Mouse (Mus musculus) embryonic facial prominence, embryonic 14.5 days (tissue): ENCODE measurements around the gene Pidd1. TPM values are rescaled to one million over a fixed set of nuclear protein-coding genes. Genes with fewer than 3 reads are reported as not detected.

Experiments
- ATAC-seq: fragments of 200-750 bp; cut with Nextera tagmentation; 2 replicates; pipeline ENCODE4 v1.8.0; 2017; ENCODE audit warnings: low read depth, moderate number of reproducible peaks, moderate TSS enrichment
- DNase-seq: peaks from one replicate; pipeline ENCODE4 v3.0.0-alpha.2; 2015; ENCODE audit warnings: low spot score
- H3K27ac ChIP-seq: fragments of 300-500 bp; sonication (generic); replicated peaks from 2 replicates; pipeline ENCODE4 v1.5.1; 2014; ENCODE audit warnings: low read depth, mild to moderate bottlenecking, low read length, moderate library complexity
- H3K27me3 ChIP-seq: fragments of 300-500 bp; sonication (generic); replicated peaks from 2 replicates; pipeline ENCODE4 v1.6.1; 2014; ENCODE audit warnings: low read length; ENCODE audit not compliant: control insufficient read depth, insufficient read depth
- H3K36me3 ChIP-seq: fragments of 300-500 bp; sonication (generic); 2 replicates; pipeline ENCODE4 v1.6.1; 2014; ENCODE audit warnings: low read length, mixed read lengths; ENCODE audit not compliant: control insufficient read depth, insufficient read depth
- H3K4me1 ChIP-seq: fragments of 300-500 bp; sonication (generic); 2 replicates; pipeline ENCODE4 v1.6.1; 2014; ENCODE audit warnings: antibody characterized with exemption, low read length; ENCODE audit not compliant: control insufficient read depth, insufficient read depth
- H3K4me2 ChIP-seq: fragments of 300-500 bp; sonication (generic); 2 replicates; pipeline ENCODE4 v1.6.1; 2014; ENCODE audit warnings: low read depth, mild to moderate bottlenecking, low read length, moderate library complexity, mixed read lengths
- H3K4me3 ChIP-seq: fragments of 300-500 bp; sonication (generic); 2 replicates; pipeline ENCODE4 v1.5.1; 2014; ENCODE audit warnings: low read depth, mild to moderate bottlenecking, low read length
- H3K9ac ChIP-seq: fragments of 300-500 bp; sonication (generic); 2 replicates; pipeline ENCODE4 v1.6.1; 2014; ENCODE audit warnings: low read depth, mild to moderate bottlenecking, low read length, moderate library complexity, mixed read lengths
- H3K9me3 ChIP-seq: fragments of 300-500 bp; sonication (generic); 2 replicates; pipeline ENCODE4 v1.6.1; 2016; ENCODE audit warnings: low read length; ENCODE audit not compliant: control insufficient read depth
- WGBS: fragments of 180-500 bp; shearing (Covaris S2); extraction: QIAGEN DNeasy Blood & Tissue Kit; methylation state at CpG from one replicate; pipeline ENCODE4 v1.1.7; 2014; 5-methylcytosine and 5-hydroxymethylcytosine counted together
- polyA plus RNA-seq: library from polyadenylated mRNA; unstranded; fragments of >200 nt; fragmentation: Nextera tagmentation; extraction: Ambion mirVana; gene quantifications from 2 replicates; pipeline ENCODE4 v1.2.1, GENCODE M21; 2014

Pidd1 gene
- polyA plus RNA-seq, 1 experiment from 2014 or later, result 7.4 TPM

GRCm38 (mm10) chr7:141469901-141470636 lies 26.2 kb upstream of the Pidd1 start:
- no peak overlapping the region for H3K27ac ChIP-seq
- peaks cover 45% of the 10 kb centered on the region for H3K4me1 ChIP-seq
- no peak for ATAC-seq
- no peak overlapping the region for H3K4me3 ChIP-seq
- H3K4me2 ChIP-seq, result no peak overlapping the region
- peaks cover 11% of the 10 kb centered on the region for H3K27me3 ChIP-seq
- no peak for DNase-seq
- 90% methylated on average over 16 of the region's 18 CpGs for WGBS
- peaks cover 36% of the 10 kb centered on the region for H3K36me3 ChIP-seq
- no peak overlapping the region for H3K9ac ChIP-seq
- H3K9me3 ChIP-seq, result no peaks in the 10 kb centered on the region

GRCm38 (mm10) chr7:141469352-141469751 lies 25.5 kb upstream of the Pidd1 start:
- Histone ChIP-seq H3K4me2 (peak overlapping the region; percentile 75), H3K27me3 (peaks cover 18% of the 10 kb centered on the region), H3K9ac (peak overlapping the region; percentile 86), H3K4me1 (peaks cover 52% of the 10 kb centered on the region), H3K27ac (peak overlapping the region; percentile 91), H3K9me3 (no peaks in the 10 kb centered on the region), H3K36me3 (peaks cover 36% of the 10 kb centered on the region), H3K4me3 (peak overlapping the region; percentile 82)
- ATAC-seq, result no peak
- 83% methylated on average over 5 of the region's 6 CpGs for WGBS
- no peak for DNase-seq

GRCm38 (mm10) chr7:141468522-141469211 lies 24.8 kb upstream of the Pidd1 start:
- DNase-seq (peak; percentile 93), ATAC-seq (peak; percentile 82)
- peak overlapping the region; percentile 86 for H3K9ac ChIP-seq
- H3K4me3 ChIP-seq, result peak overlapping the region; percentile 82
- H3K4me1 ChIP-seq, result peaks cover 46% of the 10 kb centered on the region
- peaks cover 36% of the 10 kb centered on the region for H3K36me3 ChIP-seq
- WGBS, result 8% methylated on average over 8 of the region's 8 CpGs
- no peaks in the 10 kb centered on the region for H3K9me3 ChIP-seq
- peak overlapping the region; percentile 75 for H3K4me2 ChIP-seq
- H3K27ac ChIP-seq, result peak overlapping the region; percentile 91
- peaks cover 25% of the 10 kb centered on the region for H3K27me3 ChIP-seq

GRCm38 (mm10) chr7:141468164-141468521 lies 24.3 kb upstream of the Pidd1 start:
- H3K27ac ChIP-seq, result peak overlapping the region; percentile 91
- WGBS, result 16% methylated on average over 5 of the region's 5 CpGs
- no peak for ATAC-seq

GRCm38 (mm10) chr7:141467230-141468030 lies 23.6 kb upstream of the Pidd1 start, which contains the start of gene Cd151:
TSS of gene Cd151 (plus strand) at chr7:141467392.
- peaks cover 31% of the 10 kb centered on the region for H3K36me3 ChIP-seq
- no peaks in the 10 kb centered on the region for H3K9me3 ChIP-seq
- WGBS, result under 1% methylated on average over 47 of the region's 52 CpGs
- H3K27ac ChIP-seq, result peak within 1 kb of the TSS; percentile 91
- peaks cover 43% of the 10 kb centered on the region for H3K4me1 ChIP-seq
- peaks cover 37% of the 10 kb centered on the region for H3K27me3 ChIP-seq
- peak within 1 kb of the TSS; percentile 86 for H3K9ac ChIP-seq
- DNase-seq (peak; percentile 91), ATAC-seq (peak; percentile 80)
- H3K4me3 ChIP-seq, result peak within 1 kb of the TSS; percentile 82
- peak within 1 kb of the TSS; percentile 75 for H3K4me2 ChIP-seq

More at GRCm38 (mm10) chr7:141468164-141468521, 24.3 kb upstream of the Pidd1 start:
- DNase-seq, result no peak
- Histone ChIP-seq H3K36me3 (peaks cover 36% of the 10 kb centered on the region), H3K27me3 (peaks cover 30% of the 10 kb centered on the region), H3K9me3 (no peaks in the 10 kb centered on the region), H3K9ac (peak overlapping the region; percentile 86), H3K4me1 (peaks cover 43% of the 10 kb centered on the region), H3K4me3 (peak overlapping the region; percentile 82), H3K4me2 (peak overlapping the region; percentile 75)

GRCm38 (mm10) chr7:141466607-141467148 lies 22.9 kb upstream of the Pidd1 start:
- Histone ChIP-seq H3K9ac (peak overlapping the region; percentile 86), H3K4me1 (peaks cover 47% of the 10 kb centered on the region), H3K4me2 (peak overlapping the region; percentile 75), H3K36me3 (peaks cover 24% of the 10 kb centered on the region), H3K27ac (peak overlapping the region; percentile 91), H3K27me3 (peaks cover 45% of the 10 kb centered on the region), H3K4me3 (peak overlapping the region; percentile 82), H3K9me3 (no peaks in the 10 kb centered on the region)
- DNase-seq (no peak), ATAC-seq (no peak)
- WGBS, result 59% methylated on average over 10 of the region's 10 CpGs

GRCm38 (mm10) chr7:141466045-141466394 lies 22.2 kb upstream of the Pidd1 start:
- H3K9ac ChIP-seq, result no peak overlapping the region

More at GRCm38 (mm10) chr7:141466045-141466394, 22.2 kb upstream of the Pidd1 start:
- Histone ChIP-seq H3K4me3 (no peak overlapping the region), H3K27me3 (peaks cover 51% of the 10 kb centered on the region), H3K36me3 (peaks cover 17% of the 10 kb centered on the region), H3K4me1 (peaks cover 47% of the 10 kb centered on the region), H3K9me3 (no peaks in the 10 kb centered on the region), H3K4me2 (peak overlapping the region; percentile 51; the same call in 1 of the 2 replicates), H3K27ac (no peak overlapping the region)
- no peak for ATAC-seq
- no peak for DNase-seq
- WGBS, result 77% methylated on average over 7 of the region's 7 CpGs
